Mouse (Mus musculus) central nervous system, embryonic 18 days (tissue): ENCODE results near the gene Olfr1505. TPM values are rescaled to one million over a fixed set of nuclear protein-coding genes. Genes with fewer than 3 reads are reported as not detected.

Experiments
- polyA plus RNA-seq: library from polyadenylated mRNA; depleted of rRNA; stranded (reverse); fragments of >200 nt; gene quantifications from 2 replicates; pipeline ENCODE4 v1.2.3, GENCODE M21; 2012; rRNA removed

Gene Olfr1505
- not detected in 2 replicates for polyA plus RNA-seq

DNA sequence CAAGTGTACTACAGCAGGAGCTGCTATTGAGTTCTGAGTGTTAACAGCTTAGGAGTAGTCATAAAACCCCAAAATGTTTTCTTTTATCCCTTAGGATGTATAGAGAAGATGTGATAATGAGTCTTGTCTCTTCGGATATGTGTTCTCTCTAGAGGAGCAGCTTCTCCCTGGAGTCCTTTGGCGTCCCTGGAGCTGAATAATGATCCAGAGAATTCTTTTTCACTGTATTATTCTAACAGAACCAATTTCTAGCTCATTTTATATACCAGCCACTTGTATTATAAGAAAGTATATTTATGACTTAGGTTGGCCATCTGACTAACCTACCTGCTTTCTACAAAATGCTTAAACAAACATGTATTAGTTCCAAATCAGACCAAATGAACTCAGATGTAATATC, at the start of gene Olfr1505:
Olfr1505 (plus strand) TSS at position 301 of the 400 bp plus-strand sequence.

DNA sequence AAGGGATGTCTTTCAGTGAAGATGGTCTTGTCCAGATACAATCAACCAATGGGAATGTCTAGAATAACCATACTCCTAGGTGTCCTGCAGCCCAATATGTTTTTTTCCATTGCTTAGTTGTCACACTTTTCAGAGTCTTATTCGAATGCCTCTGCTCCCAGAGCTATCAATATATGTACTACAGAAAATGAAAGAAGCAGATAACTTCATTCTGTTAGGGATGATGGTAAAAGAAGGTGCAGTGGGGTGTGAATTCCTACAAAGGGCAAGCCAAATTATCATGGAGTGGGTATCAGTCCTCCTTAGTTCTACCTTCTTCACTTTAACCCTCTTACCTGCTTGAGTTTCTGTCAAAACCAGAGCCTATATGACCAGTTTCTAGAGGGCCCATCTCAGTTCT, 15.5 kb upstream of the Olfr1505 start, which contains the start of gene Olfr1504:
Olfr1504 (minus strand) TSS at position 101 of the 400 bp plus-strand sequence.

Other genes starting within 250 kb of the Olfr1505 start
- not detected in 2 replicates for gene Olfr1491, start 216.3 kb upstream of the Olfr1505 start, polyA plus RNA-seq
- not detected in 2 replicates for gene Olfr1493-ps1, start 190.3 kb upstream of the Olfr1505 start, polyA plus RNA-seq
- gene Olfr1494, start 173.8 kb upstream of the Olfr1505 start, polyA plus RNA-seq: not detected in 2 replicates
- gene Olfr1495, start 148.9 kb upstream of the Olfr1505 start, polyA plus RNA-seq: not detected in 2 replicates
- not detected in 2 replicates for gene Olfr1496, start 135.7 kb upstream of the Olfr1505 start, polyA plus RNA-seq
- gene Olfr1497, start 115.3 kb upstream of the Olfr1505 start, polyA plus RNA-seq: not detected in 2 replicates
- not detected in 2 replicates for gene Olfr1499, start 94.1 kb upstream of the Olfr1505 start, polyA plus RNA-seq
- not detected in 2 replicates for gene Olfr1500, start 83.0 kb upstream of the Olfr1505 start, polyA plus RNA-seq
- gene Olfr1501, start 62.8 kb upstream of the Olfr1505 start, polyA plus RNA-seq: not detected in 2 replicates
- gene Olfr1502, start 51.7 kb upstream of the Olfr1505 start, polyA plus RNA-seq: not detected in 2 replicates
- gene Olfr1504, start 15.6 kb upstream of the Olfr1505 start, polyA plus RNA-seq: not detected in 2 replicates